ENCODE assay signal across 21 mouse cellular contexts in genomic region chr3:121559406-121560114, GRCm38 (mm10). TPM values are rescaled to one million over a fixed set of nuclear protein-coding genes. Genes with fewer than 3 reads are reported as not detected.
DNase-seq lines count a peak whose midpoint lies in the region; ATAC-seq and TF ChIP-seq lines count a peak whose summit lies in the region.
"Had no signal": no experiment of that assay in that cellular context is flagged by ENCODE, and none has a peak within 500 bp of the region (broad histone marks: within the 10 kb centered on the region; RNA-seq: fewer than 3 reads in every experiment).

No protein-coding gene starts in this region.

- WGBS in embryonic facial prominence, embryonic 15.5 days: 66% methylated on average over 15 of the region's 15 CpGs
- WGBS in lung, embryonic 14.5 days: 62% methylated on average over 15 of the region's 15 CpGs
- WGBS in hindbrain, embryonic 11.5 days: 83% methylated on average over 15 of the region's 15 CpGs

- peak overlapping the region; percentile 92 for H3K27ac ChIP-seq in ES-E14 (ENCODE audit: insufficient read depth, low read depth, low read length, poor library complexity, severe bottlenecking)
- H3K27ac ChIP-seq in embryonic facial prominence, embryonic 15.5 days (replicated peaks): peak overlapping the region; percentile 35; the same call in 1 of the 2 replicates
- peak overlapping the region; percentile 62 for H3K27ac ChIP-seq in lung, embryonic 14.5 days (ENCODE audit: low read depth)
- no peak overlapping the region for H3K27ac ChIP-seq in hindbrain, embryonic 11.5 days (ENCODE audit: low read depth, low read length)
- H3K27ac ChIP-seq: gastrocnemius, adult 2 months; heart, adult 2 months; hindbrain, embryonic 15.5 days; kidney, postnatal 0 days had no signal

- in situ Hi-C loops in ES-E14 (cut with MboI; ENCODE audit: low sequenced_read_pairs in 2 of 2, unreplicated experiment in 2 of 2): loop anchor here in 1 of 2 experiments (10.0 kb wide), 1 partner anchor 165 kb away; the partner anchor contains the start of gene F3

- peak; percentile 80 for DNase-seq in ES-E14 (ENCODE audit: low read depth, low spot score)
- peak; percentile 78 for DNase-seq in lung, embryonic 14.5 days
- peak; percentile 86 for DNase-seq in lung, postnatal 36 days
- no peak for DNase-seq in gastrocnemius, postnatal 4 days (ENCODE audit: low spot score in 2 of 2)
- no peak for DNase-seq in adrenal gland, postnatal 10 days
- no peak for DNase-seq in hindbrain, embryonic 11.5 days (ENCODE audit: low spot score)
- no peak for DNase-seq in cerebellum, postnatal 10 days
- DNase-seq: B cell, adult 2 months; cerebellum, adult 2 months; gastrocnemius, adult 2 months; heart, adult 2 months; heart, postnatal 36 days; kidney, adult 18-20 months; layer of hippocampus, postnatal 36 days; right cerebral cortex, postnatal 4 days; thymus, postnatal 4 days had no signal

- H3K9me3 ChIP-seq in ES-E14 (ENCODE audit: control insufficient read depth, insufficient read depth, low read depth, low read length): no peaks in the 10 kb centered on the region
- no peaks in the 10 kb centered on the region for H3K9me3 ChIP-seq in embryonic facial prominence, embryonic 15.5 days (replicated peaks)
- no peaks in the 10 kb centered on the region for H3K9me3 ChIP-seq in lung, embryonic 14.5 days (ENCODE audit: low read depth, low read length)
- H3K9me3 ChIP-seq in hindbrain, embryonic 11.5 days (ENCODE audit: control insufficient read depth, low read length): no peaks in the 10 kb centered on the region
- H3K9me3 ChIP-seq: hindbrain, embryonic 15.5 days had no signal

- H3K9ac ChIP-seq in ES-E14 (ENCODE audit: insufficient read depth, low read depth, low read length, poor library complexity, severe bottlenecking): peak overlapping the region; percentile 46; the same call in 1 of the 2 replicates
- H3K9ac ChIP-seq in embryonic facial prominence, embryonic 15.5 days: no peak overlapping the region
- no peak overlapping the region for H3K9ac ChIP-seq in lung, embryonic 14.5 days
- no peak overlapping the region for H3K9ac ChIP-seq in hindbrain, embryonic 11.5 days (ENCODE audit: low read depth, low read length)
- H3K9ac ChIP-seq: hindbrain, embryonic 15.5 days had no signal

- no peak overlapping the region for H3K4me2 ChIP-seq in embryonic facial prominence, embryonic 15.5 days (replicated peaks)
- H3K4me2 ChIP-seq in lung, embryonic 14.5 days: no peak overlapping the region; the same call in 1 of the 2 replicates
- no peak overlapping the region for H3K4me2 ChIP-seq in hindbrain, embryonic 11.5 days (replicated peaks; ENCODE audit: low read depth, low read length)
- H3K4me2 ChIP-seq: hindbrain, embryonic 15.5 days had no signal

- peaks cover 0 to 10% of the 10 kb centered on the region in 2 experiments; a peak in 2 of 4 replicates for H3K4me1 ChIP-seq in ES-E14 (ENCODE audit: control insufficient read depth in 2 of 2, insufficient read depth in 2 of 2, low read length in 2 of 2, poor library complexity in 1 of 2)
- H3K4me1 ChIP-seq in embryonic facial prominence, embryonic 15.5 days: 0 out of 2 replicates have a peak, but pooled peaks cover 5% of the 10 kb centered on the region
- H3K4me1 ChIP-seq in lung, embryonic 14.5 days (ENCODE audit: insufficient read depth): peaks cover 6% of the 10 kb centered on the region; the same call in 1 of the 2 replicates
- H3K4me1 ChIP-seq in hindbrain, embryonic 11.5 days (replicated peaks; ENCODE audit: control insufficient read depth, insufficient read depth, low read length): no peaks in the 10 kb centered on the region
- H3K4me1 ChIP-seq: hindbrain, embryonic 15.5 days had no signal

- H3K27me3 ChIP-seq in embryonic facial prominence, embryonic 15.5 days: no peaks in the 10 kb centered on the region
- H3K27me3 ChIP-seq in lung, embryonic 14.5 days (ENCODE audit: insufficient read depth, low read length): no peaks in the 10 kb centered on the region
- H3K27me3 ChIP-seq in hindbrain, embryonic 11.5 days (ENCODE audit: control insufficient read depth, insufficient read depth, low read length): no peaks in the 10 kb centered on the region
- H3K27me3 ChIP-seq: hindbrain, embryonic 15.5 days; Patski had no signal

- peak; percentile 51; the same call in 1 of the 2 replicates for ATAC-seq in embryonic facial prominence, embryonic 15.5 days (ENCODE audit: insufficient number of reproducible peaks, low FRiP score, low TSS enrichment, low read depth)
- ATAC-seq in lung, embryonic 14.5 days (ENCODE audit: insufficient read depth): peak; percentile 85
- ATAC-seq in hindbrain, embryonic 11.5 days (ENCODE audit: low FRiP score): no peak
- ATAC-seq: Patski had no signal

- no peak for TF ChIP-seq CTCF in lung, embryonic 14.5 days (IDR thresholded peaks at IDR 0.05; ENCODE audit: low read depth)

- no peaks in the 10 kb centered on the region for H3K36me3 ChIP-seq in ES-E14 (ENCODE audit: control insufficient read depth, insufficient read depth, low read length, poor library complexity, severe bottlenecking)
- no peaks in the 10 kb centered on the region for H3K36me3 ChIP-seq in embryonic facial prominence, embryonic 15.5 days
- no peaks in the 10 kb centered on the region for H3K36me3 ChIP-seq in lung, embryonic 14.5 days (ENCODE audit: insufficient read depth)
- no peaks in the 10 kb centered on the region for H3K36me3 ChIP-seq in hindbrain, embryonic 11.5 days (ENCODE audit: control insufficient read depth, insufficient read depth, low read length)
- H3K36me3 ChIP-seq: hindbrain, embryonic 15.5 days had no signal

- H3K4me3 ChIP-seq in ES-E14 (ENCODE audit: insufficient read depth in 1 of 2, low read depth in 1 of 2, low read length in 2 of 2, poor library complexity in 1 of 2, severe bottlenecking in 1 of 2): peak overlapping the region; percentile 14 to 32; a peak in 2 of 4 replicates
- H3K4me3 ChIP-seq in embryonic facial prominence, embryonic 15.5 days (replicated peaks): no peak overlapping the region
- H3K4me3 ChIP-seq in lung, embryonic 14.5 days (ENCODE audit: low read depth, low read length): no peak overlapping the region
- no peak overlapping the region for H3K4me3 ChIP-seq in hindbrain, embryonic 11.5 days (ENCODE audit: low read depth, low read length)
- H3K4me3 ChIP-seq: gastrocnemius, adult 2 months; heart, adult 2 months; hindbrain, embryonic 15.5 days had no signal

TF ChIP-seq in ES-E14, 5 proteins besides CTCF, POLR2A, EP300 and RAD21:
- TF ChIP-seq MAFK (IDR thresholded peaks at IDR 0.05; ENCODE audit: insufficient read depth, low read depth, low read length) (no peak), ZNF384 (IDR thresholded peaks at IDR 0.05; ENCODE audit: low read depth, low read length) (no peak)
TF ChIP-seq in ES-E14: peak in this region for 0.

RNA-seq across cellular contexts. Expression of gene Slc44a3, which starts 27.4 kb away (rescaled TPM):
- total RNA-seq in ES-E14 (2012; rRNA removed): 1.5 and 2.3 TPM in 2 replicates
- polyA plus RNA-seq in embryonic facial prominence, embryonic 15.5 days (2015; fragmentation: Nextera tagmentation; extraction: Ambion mirVana): 4.4 and 6.2 TPM in 2 replicates
- 12.0 and 12.2 TPM in 2 replicates for polyA plus RNA-seq in lung, embryonic 14.5 days (2014; fragmentation: Nextera tagmentation; extraction: Ambion mirVana)
- total RNA-seq in gastrocnemius, postnatal 4 days (2021): under 1 TPM; 0.76 to 0.88 TPM
- total RNA-seq in adrenal gland, postnatal 10 days (2021): 10 to 100 TPM; 19.8 to 22.8 TPM
- polyA plus RNA-seq in hindbrain, embryonic 11.5 days (2014; fragmentation: Nextera tagmentation; extraction: Ambion mirVana): 0.86 and 1.6 TPM in 2 replicates
- total RNA-seq: gastrocnemius, adult 2 months; heart, adult 2 months; layer of hippocampus, postnatal 36 days; left cerebral cortex, postnatal 25 days had no signal

Comparison
In these comparisons a context has a peak if more than half of its experiments do, and no peak if none do; other contexts are left out.
1. DNase-seq: peak in ES-E14 (single experiment), lung, embryonic 14.5 days (single experiment) and lung, postnatal 36 days (single experiment); none in gastrocnemius, postnatal 4 days (0 of 2), adrenal gland, postnatal 10 days (single experiment), hindbrain, embryonic 11.5 days (single experiment) and cerebellum, postnatal 10 days (0 of 2).
2. H3K4me3 ChIP-seq: peak in ES-E14 (2 of 2); none in embryonic facial prominence, embryonic 15.5 days (single experiment), lung, embryonic 14.5 days (single experiment) and hindbrain, embryonic 11.5 days (single experiment).